Mouse (Mus musculus): Measurements from ENCODE around the gene Ppp2r5b.
A peak's percentile ranks its signal among the peaks of the same experiment; 100 is the strongest.

Gene Ppp2r5b

GRCm38 (mm10) chr19:6234337-6235083, 1.2 kb downstream of the Ppp2r5b start:
- DNase-seq = no peak

DNA sequence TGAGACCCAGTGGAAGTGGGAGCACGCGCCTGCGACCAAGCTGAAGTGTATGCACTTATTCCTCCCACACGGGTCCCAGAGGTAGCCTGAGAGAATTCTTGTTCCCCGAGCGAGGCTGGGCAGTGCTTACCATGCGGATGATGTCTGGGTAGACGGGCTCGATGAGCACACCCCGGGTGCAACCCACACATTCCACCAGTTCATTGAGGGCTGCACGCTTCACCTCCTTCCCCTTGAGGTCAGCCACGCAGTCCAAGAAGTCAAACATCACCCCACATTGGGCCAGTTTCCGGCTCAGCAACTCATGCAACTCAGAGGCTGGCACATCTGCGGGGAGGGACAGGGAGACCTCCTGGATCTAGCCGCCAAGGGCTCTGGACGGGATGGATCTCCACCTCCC, 2.0 kb downstream of the Ppp2r5b start:
- no peak for DNase-seq

DNA sequence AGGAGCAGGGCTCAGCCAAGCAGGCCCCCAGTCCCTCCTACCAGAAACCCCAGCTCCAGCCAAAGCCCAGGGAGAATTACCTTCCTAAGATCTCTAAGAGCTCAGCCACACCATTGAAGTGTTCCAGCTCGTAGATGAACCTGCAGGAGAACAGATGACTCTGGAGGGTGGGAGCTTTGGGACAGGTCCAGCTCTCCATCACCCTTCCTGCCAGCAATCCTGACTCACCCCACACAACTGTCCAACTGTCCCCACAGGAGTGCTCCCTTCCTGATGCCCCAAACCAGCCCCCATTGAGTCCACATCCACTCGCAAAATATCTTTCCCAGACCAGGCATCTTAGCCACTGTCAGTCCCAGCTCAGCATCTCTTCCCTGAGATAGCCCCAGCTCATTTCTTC, 4.6 kb downstream of the Ppp2r5b start:
- no peak for DNase-seq

DNA sequence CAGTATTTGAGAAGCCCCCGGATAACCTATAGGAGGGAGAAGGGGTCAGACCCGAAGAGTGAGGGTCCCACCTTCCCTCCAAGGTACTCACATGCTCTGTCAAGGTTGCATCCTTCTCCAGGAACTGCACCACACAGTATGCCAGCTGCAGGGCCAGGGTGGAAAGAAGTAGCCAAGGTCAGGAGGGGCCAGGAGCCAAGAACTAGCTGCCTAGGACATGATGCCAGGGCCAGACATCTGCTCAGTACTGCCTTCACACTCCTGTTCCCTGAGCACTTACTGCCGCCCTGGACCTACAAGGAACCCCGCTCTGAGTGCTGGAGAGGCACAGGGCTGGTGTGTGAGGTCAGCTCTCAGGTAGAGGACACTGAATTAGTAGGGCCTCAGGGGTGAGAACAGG, 5.3 kb downstream of the Ppp2r5b start:
- no peak for DNase-seq

DNA sequence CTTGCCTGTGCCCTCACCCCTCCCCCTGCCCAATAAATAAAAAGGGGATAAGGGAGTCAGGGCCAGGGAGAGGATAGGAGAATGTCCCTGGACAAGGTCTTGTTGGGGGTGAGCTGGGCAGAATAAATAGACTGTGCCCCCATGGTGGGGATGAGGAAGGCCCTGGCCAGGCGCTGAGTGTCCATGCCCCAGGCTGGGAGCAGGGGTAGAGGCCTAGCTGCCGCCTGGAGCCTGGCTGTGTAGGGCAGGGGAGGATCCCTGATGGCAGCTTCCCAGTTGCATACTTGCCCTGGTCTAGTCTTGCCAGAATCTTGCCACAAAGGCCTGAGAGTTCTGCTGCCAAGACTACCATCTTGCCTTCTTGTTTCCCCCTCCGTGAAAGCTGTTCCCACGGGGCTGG, 7.8 kb downstream of the Ppp2r5b start:
- DNase-seq = no peak

DNA sequence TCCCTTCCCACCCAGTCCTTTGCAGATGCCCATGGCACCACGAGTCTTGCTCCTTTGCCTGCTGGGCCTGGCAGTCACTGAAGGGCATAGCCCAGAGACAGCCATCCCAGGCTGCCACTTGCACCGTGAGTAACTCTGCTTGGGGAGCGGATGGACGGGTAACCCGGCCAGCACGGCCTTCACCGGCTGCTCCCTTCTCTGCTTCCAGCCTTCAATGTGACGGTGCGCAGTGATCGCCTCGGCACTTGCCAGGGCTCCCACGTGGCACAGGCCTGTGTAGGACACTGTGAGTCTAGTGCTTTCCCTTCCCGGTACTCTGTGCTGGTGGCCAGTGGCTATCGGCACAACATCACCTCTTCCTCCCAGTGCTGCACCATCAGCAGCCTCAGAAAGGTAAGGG, 8.9 kb downstream of the Ppp2r5b start:
- no peak for DNase-seq

GRCm38 (mm10) chr19:6226135-6226534, 9.5 kb downstream of the Ppp2r5b start, which contains the start of gene Gpha2:
TSS of gene Gpha2 (plus strand) at chr19:6226380.
- no peak for DNase-seq

GRCm38 (mm10) chr19:6218606-6219005, 17.1 kb downstream of the Ppp2r5b start:
- DNase-seq = no peak

DNA sequence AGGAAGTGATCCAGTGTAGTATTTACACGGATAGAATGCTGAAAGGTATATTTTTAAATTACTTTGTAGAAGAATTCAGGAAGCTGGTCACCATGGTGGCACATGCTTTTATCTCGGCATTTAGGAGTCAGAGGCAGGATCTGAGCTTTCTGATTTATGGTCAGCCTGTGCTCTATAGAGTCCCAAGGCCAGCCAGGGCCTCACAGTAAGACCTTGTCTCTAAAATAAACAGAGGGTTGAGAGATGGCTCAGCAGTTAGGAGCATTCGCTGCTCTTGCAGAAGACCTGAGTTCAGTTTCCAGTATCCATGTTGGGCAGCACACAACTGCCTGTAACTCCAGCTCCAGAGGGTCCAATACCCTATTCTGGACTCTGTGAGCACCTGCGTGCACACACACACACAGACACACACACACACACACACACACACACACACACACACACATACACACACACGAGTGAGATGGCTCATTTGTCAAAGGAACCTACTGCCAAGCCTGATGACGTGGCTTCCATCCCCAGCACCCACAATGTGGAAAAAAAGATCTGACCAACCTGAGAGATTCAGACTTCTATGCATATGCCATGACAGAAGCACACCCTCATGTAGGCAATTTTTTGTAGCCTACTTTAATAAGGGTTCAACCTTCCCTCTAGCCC, 19.5 kb downstream of the Ppp2r5b start:
- no peak for DNase-seq

- DNase-seq = no peak
Measured at GRCm38 (mm10) chr19:6206716-6207115, 29.0 kb downstream of the Ppp2r5b start.

DNA sequence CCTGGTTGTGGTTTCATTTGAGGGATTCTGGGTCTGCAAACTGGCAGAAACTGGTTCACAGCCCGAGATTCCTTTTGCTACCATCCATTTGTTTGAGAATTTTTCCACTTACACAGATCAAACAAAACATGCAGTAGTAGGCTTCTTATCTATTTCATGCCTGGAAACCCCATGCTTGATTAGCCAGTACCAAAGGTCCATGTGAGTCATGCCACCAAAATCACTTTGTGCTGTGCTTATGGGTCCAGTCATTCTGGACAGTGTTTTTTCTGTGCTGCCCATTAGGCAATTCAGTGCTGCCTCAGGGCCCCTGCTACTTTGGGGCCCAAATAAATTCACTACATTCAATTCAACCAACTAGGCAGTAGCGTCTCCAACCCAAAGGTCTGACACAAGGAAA, 31.4 kb downstream of the Ppp2r5b start:
- DNase-seq = no peak

DNA sequence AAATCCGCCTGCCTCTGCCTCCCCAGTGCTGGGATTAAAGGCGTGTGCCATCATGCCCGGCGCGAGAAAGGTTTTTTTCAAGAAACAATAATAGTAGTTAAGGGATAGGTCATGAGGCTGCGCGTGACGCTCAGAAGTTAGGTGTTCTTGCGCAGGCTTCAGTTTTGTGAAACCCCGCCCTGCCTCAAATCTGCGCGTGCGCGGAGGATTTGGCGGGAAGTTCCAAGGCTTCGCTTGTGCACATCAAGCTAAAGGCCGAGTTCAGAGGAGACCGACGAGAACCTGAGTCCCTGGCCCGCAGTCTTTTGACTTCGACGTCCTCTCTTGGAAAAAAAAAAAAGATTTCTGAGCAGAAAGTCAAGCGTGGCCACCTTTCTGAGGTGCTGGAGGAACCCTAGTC, 51.5 kb downstream of the Ppp2r5b start, which contains the start of gene Majin:
Gene Majin, plus strand, starts transcription at position 258 of the 400 bp plus-strand sequence.
- no peak for DNase-seq

DNA sequence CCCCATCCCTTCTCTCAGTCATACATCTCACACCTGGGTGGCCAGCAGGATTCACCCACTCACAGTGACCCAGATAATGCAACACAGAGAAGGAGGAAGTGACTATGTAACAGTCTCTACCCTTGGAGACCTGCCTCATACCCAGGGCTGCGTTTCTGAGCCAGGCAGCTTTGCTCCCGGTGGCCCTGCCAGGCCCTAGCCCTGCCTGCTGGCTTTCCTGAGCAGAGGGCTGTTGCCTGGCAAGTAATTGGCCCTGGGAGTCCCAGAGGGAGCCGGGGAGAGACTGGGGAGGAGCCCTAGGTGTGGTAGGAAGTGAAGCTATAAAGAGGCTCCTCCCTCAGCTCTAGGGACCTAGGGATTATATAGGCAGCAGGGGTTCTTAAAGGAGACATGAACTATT, 53.1 kb downstream of the Ppp2r5b start:
- DNase-seq = peak; percentile 4

DNA sequence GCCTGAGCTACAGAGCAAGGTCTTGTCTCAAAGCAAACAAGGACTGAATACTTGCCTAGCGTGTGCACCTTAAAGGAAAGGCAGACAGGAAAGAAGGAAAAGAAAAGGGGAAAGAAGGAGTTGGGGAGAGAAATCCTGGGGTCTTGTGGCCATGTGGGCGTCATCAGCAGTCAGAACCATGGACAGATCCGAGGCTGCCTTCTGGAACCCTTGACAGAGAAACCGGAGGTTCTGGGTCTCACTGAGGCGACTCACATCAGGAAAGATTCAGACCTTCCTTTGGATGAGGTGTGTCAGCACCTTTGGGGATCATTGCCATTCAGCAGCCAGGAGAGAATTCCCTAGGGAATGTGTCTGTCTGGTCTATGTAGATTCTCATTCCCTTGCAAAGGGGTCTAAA, 54.0 kb downstream of the Ppp2r5b start:
- DNase-seq = no peak

- DNase-seq = no peak
Measured at GRCm38 (mm10) chr19:6178775-6179174, 56.9 kb downstream of the Ppp2r5b start.

All from right cerebral cortex, adult 18-20 months (tissue).